Mouse (Mus musculus) c-Kit-positive CD71-negative TER-119-negative erythroid progenitor cells, embryonic 14.5 days (primary cell): Measurements from ENCODE around the gene Clspn.
A peak's percentile ranks its signal among the peaks of the same experiment; 100 is the strongest.

ENCODE experiments used
- DNase-seq: peaks from one replicate; pipeline ENCODE4 v3.0.0-alpha.2; 2013; ENCODE audit warnings: low read depth

Gene Clspn

DNA sequence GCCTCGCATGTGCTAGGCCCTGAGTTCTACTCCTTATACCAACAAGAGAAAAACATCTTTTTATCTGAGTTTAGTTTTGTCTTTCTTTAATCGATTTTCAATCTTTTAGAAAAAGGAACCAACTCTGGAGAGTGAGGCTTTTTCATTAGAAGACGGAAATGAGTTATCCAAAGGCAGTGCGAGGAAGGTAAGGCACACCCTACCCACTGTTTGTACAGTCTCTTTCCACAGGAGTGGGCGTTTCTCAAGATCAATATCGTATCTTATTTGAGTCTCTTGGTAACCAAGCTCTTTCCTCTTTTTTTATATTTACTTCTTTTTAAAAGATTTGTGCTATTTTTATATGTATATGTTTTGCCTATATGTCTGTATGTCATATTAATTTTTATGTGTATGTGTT lies 7.1 kb downstream of the Clspn start:
- no peak for DNase-seq

DNA sequence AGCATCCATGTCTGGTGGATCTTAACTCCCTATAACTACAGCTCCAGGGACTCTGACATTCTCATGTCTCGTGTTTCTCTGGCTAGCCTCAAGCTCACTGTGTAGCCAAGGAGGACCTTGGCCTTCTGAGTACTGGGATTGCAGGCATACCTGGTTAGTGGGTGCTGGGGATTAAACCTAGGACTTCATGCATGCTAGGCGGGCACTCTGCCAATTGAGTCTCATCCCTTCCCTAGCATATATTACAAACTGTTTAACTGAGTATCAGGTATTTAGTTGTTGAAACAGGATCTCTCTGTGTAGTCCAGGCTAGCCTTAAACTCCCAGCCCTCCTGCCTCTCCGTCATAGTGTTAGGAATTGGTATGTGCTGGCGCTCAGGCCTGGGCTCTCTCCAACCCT lies 10.5 kb downstream of the Clspn start:
- DNase-seq: no peak

DNA sequence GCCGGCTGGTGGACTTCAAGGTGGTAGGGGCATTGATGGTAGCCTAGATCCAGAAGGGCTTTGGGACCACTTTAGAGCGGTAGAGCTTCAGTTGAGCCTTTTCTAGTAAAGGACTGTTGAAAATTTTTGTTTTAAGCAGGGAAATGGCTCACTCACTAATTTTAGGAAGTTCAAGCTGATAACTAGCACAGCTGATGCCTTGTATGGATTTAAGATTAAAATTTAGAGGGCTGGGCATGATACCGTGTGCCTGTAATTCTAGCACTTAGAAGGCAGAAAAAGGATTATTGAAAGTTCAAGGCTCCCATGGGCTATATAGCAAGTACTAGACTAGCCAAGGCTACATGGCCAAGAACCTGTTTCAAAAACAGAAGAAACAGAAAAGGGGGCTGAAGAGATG lies 13.0 kb downstream of the Clspn start:
- DNase-seq: no peak

DNA sequence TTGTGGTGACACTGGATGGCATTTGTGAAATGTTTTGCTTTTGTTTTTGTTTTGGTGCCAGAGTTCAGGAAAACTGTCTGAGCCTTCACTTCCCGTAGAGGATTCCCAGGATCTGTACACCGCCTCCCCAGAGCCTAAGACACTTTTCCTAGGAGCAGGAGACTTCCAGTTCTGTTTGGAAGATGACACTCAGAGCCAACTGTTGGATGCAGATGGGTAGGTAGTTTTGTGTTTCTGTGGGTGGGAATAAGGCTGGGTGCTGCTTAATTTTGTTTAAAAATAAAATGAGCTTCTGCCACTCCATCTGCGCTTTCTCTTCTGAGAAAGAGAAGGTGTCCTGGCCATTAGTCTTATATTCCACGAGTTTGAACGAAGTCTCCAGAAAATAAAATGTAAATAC lies 19.5 kb downstream of the Clspn start:
- no peak for DNase-seq

DNA sequence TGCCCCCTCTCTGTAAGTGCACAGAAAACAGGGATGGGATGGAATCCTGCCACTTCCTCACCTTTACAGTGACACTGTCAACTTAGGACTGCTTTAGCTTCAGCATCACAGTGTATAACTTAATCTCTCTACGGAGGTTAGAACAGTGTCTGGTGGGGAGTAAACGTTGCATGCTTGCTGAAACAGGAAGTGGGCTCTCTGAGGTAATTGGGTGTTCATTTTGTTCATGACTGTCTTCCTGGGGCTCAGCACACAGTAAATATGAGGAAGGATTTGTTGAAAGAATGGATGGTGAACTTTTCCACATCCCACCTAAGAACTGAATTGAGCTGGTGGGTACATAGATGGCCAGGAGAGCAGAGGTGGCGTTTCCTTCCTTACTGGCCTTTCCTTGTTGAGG lies 21.2 kb downstream of the Clspn start:
- DNase-seq: no peak

DNA sequence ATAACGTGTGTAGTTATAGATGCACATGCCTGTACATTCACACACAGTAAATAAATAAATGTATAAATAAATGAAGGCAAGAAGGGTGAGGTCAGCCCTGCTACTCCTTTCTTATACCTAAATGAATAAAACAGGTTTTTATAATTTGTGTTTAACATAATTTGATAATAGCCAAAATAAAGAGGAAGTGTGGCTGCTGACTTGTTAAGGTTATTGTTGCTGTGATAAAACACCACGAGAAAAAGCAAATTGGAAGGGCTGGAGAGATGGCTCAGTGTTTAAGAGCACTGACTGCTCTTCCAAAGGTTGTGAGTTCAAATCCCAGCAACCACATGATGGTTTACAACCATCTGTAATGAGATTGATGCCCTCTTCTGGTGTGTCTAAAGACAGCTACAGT lies 22.3 kb downstream of the Clspn start:
- DNase-seq: no peak

DNA sequence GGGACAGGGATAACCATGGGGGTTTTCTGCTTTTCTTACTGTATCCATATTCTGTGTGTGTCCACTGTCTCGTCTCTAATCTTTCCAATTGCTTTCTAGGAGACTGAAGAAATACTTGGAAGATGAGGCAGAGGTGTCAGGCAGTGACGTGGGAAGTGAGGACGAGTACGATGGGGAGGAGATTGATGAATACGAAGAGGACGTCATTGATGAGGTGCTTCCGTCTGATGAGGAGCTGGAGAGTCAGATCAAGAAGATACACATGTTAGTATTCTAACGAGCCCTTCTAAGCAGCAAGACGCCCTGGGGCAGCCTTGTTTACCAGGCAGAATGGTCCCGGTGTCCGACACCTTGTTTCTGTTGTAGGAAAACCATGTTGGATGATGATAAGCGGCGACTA lies 29.0 kb downstream of the Clspn start:
- no peak for DNase-seq

DNA sequence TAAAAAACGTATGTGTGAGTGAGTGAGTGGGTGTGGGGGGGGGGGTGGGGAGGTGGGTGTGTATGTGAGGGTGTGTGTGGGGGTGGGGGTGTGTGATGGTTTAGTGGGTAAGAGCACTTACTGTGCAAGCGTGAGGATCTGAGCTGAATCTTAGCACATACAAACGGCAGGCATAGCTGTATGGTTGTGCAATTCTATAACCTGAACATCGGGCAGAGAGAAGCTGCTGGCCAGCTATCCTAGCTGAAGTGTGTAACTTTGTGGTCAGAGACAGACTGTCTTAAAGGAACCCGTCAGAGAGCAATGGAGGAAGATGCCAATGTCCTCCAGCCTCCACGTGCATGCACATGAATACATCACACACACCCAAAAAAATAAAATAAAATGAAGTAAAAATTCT lies 35.3 kb downstream of the Clspn start:
- no peak for DNase-seq

DNA sequence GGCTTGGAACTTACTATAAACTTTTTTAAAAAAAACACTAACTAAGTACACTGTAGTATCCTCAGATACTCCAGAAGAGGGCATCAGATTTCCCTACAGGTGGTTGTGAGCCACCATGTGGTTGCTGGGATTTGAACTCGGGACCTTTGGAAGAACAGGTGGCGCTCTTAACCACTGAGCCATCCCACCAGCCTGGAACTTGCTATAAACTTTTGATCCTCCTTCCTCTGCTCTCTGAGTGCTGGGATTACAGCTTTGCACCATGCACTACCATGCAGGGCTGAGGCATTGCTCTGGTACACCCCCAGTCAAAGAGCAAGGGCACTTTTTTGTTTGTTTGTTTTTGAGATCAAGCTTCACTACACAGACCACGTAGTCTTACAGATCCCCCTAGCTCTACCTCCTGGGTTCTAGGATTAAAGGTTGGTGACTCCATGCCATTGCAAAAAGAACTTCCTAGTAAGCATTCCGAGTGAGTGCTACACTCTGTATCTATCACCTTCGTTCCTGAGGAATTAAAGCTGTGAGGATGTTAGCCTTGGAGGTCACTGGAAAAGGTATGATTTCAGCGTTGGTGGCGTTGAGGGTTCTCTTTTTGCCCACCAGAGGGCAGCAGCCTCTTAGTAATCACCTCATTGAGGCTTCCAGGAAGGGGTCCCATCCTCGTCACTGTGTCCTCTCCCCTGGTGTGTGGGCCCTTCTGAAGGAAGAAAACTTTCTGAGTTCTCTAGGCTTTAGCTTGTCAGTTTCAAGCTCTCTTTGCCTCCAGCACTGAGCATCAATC lies 43.4 kb downstream of the Clspn start:
- DNase-seq: peak; percentile 42

DNA sequence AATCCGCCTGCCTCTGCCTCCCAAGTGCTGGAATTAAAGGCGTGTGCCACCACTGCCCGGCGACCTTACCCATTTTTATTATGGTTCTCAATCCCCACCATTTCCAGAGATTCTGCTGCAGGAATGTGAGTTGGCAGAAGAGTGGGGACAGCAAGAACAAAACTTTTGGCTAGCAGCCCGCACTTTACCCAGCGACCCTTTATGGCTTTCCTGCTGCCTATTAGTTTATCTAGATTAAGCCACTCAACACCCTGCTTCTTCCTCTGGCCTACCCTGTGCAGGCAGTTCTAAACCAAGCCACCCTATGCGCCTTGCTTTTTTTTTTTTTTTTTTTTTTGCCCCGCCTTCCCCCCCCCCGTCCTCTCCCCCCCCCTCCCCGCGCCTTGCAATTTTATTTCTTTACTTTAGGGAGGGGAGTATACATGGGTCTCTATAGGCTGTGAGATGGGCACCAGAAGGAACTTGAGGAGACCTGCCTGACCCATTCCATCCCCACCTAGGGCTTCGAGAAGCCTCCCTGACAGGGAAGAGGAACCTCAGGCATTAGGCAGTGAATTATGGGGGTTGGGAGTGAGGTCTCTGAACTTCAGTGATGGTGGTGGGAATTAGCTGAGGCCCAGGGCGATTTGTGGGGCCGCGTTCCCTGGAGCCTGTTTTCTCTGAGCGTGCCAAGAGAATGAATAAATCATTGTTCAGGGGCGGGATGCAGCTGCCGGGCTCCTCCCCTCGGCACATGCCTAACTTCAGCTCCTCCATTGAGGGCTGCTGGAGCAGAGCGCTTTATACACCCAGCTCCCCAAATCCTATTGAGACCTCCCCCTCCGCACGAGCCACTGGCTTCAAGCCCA lies 45.1 kb downstream of the Clspn start:
- DNase-seq: no peak

DNA sequence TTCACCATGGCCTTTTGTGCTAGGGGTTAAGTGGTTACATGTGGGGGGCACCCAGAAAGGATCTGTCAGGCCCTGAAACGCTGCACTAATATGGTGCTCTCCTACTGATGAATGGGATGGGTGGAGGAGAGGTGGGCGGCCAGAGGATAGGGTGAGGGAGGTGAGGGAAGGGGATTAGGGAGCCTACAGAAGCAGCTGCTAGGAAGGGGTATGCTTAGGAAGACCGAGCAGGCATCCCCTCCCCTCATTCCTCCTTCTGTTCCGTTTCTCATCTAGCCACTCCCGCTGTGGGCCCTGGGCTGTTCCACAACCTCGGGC lies 45.7 kb downstream of the Clspn start:
- no peak for DNase-seq

DNA sequence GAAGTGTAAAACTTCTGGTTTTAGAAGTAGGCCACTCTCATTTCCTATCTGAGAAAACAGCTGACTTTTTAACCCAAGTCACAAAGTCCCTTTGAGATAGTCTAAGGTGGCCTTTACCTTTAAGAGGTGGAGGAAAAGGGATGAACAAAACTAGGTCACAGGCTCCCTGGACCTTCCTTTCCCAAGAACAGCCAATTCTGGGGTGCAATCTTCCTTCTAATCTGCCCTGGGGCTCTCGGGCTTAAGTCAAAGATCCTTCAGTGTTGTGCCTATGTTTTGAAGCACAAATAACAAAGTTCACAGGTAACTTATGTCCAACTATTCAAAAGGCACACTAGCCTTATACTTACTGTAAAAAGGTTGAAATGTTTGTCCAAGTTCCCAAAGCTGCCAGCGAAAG lies 47.4 kb downstream of the Clspn start:
- no peak for DNase-seq

DNA sequence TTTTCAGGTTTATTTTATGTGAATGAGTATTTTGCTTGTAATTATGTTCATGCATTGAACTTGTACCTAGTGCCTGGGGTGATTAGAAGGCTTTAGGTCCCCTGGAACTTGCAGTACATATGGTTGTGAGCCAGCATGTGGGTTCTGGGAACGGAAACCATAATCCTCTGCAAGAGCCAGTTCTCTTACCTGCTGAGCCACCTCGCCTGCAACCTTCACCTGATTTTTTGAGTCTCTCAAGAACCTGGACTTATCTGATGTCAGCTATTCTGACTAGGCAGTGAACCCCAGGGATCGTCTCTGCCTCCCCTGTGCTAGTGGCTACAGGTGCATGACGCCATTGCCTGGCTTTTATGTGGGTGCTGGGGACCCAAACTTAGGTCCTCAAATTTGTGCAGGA lies 49.0 kb downstream of the Clspn start:
- no peak for DNase-seq

DNA sequence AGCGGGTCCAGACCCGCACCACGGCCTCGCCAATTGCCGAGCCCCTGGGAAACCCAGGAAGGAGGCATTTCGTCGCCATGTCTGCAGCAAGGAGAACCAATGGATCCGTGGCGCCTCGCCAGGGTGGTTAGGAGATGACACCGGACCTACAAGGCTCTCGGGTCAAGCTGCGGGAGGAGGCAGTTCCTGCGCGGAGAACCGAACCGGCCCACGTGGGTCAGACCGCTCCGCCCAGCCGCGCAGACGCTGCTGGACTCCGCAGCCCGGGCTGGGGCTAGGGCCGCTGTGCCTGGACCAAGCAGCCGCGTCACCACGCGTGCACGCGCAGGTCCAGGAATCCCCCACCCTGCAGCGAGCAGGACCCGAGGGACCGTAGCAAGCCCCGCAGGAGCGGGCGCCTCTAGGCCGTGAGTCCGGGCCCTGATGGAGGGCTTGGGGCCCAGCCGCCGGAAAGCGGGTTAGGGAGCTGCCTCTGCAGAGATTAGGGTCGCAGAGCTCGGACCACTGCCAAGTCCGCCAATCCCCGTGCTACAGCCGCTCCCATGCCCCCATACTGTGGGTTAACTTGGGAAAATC lies 53.0 kb downstream of the Clspn start, which contains the start of gene 5730409E04Rik:
Gene 5730409E04Rik, plus strand, starts transcription at position 213 of the 576 bp plus-strand sequence.
- DNase-seq: no peak

DNA sequence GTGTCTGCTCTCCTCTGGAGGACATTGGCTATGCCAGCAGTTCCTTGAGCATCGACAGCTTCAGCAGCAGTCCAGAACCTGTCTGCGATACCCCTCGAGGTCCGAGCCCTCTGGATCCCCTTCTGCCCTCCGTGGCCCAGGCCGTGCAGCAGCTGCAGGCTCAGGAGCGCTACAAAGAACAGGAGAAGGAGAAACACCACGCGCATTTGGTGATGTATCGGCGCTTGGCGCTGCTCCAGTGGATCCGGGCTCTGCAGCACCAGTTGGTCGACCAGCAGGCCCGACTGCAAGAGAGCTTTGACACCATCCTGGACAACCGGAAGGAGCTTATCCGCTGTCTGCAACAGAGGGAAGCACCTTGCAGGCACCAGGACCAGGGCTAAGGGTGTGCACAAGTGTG lies 55.3 kb downstream of the Clspn start:
- DNase-seq: no peak

DNA sequence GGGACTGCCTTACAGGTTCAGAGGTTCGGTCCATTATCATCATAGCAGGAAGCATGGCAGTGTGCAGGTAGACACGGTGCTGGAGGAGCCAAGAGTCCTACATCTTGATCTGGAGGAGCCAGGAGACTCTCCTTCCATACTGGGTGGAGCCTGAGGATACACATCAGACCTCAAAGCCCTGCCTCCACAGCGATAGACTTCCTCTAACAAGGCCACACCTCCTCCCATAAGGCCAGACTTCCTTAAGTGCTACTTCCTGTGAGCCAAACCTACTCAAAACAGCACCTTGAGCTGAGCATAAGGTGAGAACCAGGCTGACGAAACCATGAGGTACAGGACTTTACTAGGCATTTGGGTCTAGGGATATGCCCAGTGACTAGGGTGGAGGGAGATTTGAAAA lies 59.6 kb downstream of the Clspn start:
- no peak for DNase-seq

DNA sequence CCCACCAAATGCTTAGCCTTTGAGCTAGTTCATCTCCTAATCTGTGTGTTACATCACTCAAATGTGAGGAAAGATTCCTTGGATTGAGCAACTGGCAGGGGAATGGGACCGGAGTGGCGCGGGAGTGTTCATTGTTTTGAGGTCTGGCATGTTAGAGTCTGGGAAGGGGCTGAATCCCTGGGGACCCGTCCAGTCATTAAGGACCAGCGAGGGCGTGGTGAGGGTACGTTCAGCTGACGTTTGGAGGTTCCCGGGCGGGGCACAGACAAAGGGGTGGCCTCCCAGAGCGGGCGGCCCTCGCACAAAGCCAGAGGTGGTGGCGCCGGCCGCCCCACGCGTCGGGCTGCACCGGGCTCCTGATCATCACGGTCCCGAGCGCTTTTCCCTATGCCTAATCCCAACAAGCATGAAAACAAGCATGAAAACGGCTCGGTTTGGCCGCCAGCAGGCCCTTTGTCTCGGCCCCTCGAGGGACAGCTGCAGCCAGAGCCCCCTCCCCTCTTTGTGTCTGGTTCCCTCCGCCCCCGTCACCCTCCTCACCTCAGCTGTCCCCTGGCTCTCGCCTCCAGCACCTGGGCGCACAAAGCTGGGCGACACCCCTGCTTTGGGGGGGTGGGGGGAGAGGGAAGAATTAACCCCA lies 63.1 kb downstream of the Clspn start:
- DNase-seq: no peak

DNA sequence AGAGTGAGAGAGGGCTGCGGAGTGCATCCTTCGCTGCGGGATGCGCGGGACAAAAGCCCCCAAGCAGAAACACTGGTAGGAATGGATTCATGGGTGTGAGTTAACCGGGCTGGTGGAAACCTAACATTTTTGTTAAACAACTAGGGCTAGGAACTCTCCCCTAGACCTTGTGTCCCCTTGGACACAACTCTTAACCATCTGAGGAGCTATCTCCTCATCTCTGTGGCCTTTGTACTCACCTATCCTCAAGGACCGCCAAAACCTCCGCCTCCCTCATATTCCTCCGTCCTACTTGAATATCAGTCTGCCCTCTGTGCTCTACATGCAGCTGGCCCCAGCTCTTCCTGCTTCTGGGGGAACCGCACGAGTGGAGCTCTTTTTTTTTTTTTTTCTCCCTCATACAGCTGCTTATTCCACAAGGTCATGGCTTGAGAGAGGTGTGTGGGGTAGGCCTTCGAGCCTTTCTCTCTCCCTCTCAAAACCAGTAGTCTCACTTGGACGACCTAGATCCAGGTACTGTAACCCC lies 63.7 kb downstream of the Clspn start:
- no peak for DNase-seq

DNA sequence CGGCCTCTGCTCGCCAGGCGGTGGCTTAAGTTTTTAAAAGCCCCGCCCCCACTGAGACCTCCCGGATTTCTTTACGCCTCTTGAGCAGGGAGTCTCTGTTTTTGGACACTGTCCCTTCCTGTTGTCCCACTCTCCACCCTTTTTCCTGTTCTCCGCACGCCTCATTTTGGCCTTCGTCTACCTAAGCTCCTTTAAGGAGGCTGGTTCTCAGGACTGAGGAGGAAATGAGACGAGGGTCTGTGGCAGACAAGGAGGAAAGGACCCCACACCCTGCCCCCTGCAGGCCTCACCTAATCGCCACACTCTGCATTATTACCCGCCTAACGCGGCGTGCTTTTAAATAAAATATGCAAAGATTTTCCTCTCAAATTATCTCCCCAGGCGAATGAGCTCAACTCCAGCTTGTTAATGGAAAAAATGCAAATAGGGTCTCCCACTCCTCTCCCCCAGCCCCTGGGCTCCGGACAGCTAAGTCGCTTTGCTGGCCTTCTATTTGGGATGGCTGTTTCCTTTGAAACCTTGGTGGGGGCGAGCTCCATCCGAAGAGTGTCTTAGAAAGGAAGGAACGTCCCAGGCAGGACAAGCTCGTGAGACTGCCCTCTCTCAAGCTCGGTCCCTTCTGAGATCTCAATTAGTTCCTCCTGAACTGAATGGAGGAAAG lies 70.4 kb downstream of the Clspn start:
- no peak for DNase-seq

DNA sequence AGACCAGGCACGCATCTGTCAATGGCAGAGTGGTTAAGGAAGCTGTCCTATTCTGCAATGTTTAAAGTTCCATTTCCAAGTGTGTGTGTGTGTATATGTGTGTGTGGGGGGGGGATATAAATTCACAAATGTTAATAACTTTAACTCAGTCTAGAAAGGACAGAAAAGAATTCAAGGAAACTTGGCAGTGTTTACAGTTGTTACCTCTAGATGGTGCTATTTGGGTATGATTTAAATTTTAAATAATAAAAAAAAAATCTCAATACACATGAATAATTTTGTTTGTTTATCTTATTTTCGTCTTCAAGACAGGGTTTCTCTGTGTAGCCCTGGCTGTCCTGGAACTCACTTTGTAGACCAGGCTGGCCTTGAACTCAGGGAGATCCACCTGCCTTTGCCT lies 75.2 kb downstream of the Clspn start:
- no peak for DNase-seq

DNA sequence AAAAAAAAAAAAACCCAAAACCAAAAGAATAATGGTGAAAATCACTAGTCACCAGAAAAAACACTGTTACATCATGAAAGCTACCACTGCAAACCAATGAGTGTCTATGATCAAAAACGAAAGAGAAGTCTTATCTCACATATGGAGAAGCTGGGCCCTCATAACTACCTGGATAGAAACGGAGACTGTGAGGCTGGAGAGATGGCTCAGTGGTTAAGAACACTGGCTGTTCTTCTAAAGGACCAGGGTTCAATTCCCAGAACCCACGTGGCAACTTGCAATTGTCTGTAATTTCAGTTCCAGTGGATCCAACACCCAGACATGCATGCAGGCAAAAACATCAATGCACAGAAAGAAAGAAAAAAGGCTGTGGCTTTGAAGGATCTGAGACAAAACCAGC lies 75.9 kb downstream of the Clspn start:
- no peak for DNase-seq

DNA sequence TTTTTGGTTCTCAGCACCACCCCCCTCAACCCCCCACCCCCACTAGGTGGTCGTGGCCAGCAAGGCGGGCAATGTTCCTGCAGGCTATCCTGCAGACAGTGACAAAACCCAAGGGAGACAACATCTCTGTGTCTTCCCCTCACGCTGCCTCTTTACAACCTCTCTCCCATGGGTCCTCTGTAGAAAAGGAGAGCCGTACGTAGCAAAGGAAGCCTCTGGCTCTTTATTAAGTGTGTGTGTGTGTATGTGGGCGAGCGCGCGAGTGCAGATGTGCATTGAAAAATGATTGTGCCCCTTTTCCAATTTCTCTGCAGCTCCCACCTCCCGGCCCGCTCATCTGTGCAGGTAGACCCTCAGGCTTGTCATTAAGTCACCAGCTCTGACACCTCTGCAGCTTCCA lies 79.6 kb downstream of the Clspn start:
- DNase-seq: no peak
